Mouse (Mus musculus) skeletal muscle tissue, adult 2 months (tissue): ENCODE data around the gene Adm.
A peak's percentile ranks its signal among the peaks of the same experiment; 100 is the strongest.
"Not testable (repeated sequence)": the region's sequence is repeated elsewhere in the genome, so short reads cannot be mapped to it uniquely, and the experiment has no call there.

Experiments
- DNase-seq: peaks from one replicate; pipeline ENCODE4 v3.0.0-alpha.2; 2012; ENCODE audit warnings: low read depth, low spot score

Adm gene

DNA sequence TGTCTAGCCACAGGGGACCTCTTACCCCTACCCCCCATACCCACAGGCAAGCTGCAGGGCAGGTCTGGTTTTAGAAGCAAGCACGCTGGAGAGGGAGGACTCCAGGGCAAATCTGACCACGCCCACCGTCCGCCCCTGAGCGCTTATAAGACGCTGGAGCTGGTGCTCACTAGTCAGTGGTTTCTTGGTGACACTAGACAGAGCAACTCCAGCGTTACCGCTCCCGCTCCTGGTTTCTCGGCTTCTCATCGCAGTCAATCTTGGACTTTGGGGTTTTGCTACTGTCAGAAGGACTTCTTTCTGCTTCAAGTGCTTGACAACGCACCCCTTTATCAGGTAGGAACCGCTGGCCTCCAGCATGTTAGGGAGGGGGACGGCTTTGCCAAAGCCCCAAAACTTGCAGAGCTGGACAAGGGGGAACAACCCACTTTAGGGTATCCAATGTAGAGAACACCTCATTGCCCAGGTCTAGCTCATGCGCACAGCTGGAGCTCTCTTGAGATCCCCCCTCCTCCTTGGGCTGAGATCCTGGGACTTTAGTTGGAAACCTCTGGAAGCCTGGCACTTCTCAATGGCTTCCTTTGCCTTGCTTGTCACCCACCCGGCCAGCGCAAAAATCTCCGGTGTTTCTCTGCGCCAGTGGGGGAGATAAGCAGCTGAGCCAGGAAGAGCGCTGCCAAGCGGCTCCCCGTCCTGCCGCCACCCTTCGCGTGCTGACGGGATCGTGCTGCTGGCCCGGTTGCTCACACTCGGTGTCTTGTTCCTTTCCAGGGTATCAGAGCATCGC is at the start of gene Adm:
Gene Adm (plus strand): TSS at position 176 of the 787 bp plus-strand sequence.
- peak; percentile 79 for DNase-seq

DNA sequence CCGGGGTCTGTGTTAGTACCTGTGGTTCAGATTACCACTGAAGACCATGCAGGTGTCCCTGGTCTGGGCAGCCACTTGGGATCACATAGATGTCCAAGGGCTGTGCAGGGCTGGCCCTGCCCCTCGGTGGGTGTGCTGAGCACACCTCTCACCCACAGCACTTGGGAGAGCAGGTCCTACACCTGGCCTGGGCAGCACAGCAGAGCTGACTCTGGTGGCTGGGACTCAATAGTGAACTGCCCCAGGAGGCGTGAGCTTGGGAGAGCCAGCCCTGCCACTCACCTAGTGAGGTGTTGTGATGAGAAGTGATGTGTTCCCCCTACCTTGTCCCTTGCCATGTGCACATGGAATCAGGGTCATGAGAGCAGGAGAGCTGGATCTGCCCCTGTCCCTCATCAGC is 43.8 kb upstream of the Adm start:
- no peak for DNase-seq

DNA sequence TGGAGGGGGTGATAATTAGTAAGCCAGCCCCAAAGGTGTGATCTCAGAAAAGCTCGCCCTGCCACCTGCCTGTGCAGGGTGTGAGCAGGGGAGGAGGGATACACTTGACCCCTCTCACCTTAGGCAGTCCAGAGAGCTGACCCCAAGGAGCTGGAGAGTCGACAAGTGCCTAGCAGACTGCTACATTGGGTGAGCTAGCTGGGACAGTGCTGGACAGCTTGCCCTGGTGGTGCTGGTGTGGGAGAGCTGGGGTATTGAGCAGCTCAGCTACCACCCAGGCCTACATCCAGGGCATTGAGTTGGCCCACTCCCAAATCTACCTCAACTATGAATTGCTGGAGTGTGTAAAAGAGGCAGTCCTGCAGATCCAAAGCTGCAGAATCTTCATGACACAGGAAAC is 43.3 kb upstream of the Adm start:
- no peak for DNase-seq

DNA sequence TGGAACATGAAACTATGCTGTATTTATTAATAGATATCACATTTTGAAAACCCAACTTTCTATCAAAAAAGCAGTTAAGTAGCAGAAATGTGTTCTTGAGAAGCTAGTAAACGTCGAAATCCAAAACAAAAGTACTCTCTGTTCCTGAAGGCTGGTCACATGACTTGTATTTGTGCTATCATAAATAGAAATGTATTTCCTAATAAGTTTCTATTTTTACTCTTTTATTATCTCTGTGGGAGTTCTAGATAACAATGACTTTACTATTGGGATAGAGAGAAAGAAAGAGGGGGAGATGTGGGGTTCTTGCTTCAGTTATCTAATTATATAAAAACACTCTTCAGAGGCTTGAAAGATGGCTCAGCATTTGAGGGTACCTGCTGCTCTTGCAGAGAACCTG is 42.2 kb upstream of the Adm start:
- peak; percentile 18 for DNase-seq

DNA sequence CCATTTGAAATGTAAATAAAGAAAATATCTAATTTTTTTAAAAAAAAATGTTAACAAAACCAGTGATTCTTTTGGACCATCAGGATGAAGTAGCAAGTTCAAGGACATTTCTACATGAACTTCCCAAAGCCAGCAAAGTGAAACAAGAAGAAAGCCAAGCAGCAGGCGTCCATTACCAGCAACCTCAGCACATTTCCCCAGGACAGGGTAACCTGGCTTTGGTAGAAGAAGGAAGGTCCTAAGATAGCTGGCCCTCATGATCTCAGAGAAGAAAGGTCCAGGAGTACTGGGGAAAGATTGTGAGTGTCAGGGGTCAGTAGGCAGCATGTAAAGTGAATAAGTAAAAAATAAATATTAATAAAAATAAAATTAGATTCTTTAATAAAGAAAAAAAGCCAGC is 39.7 kb upstream of the Adm start:
- DNase-seq, result no peak

DNA sequence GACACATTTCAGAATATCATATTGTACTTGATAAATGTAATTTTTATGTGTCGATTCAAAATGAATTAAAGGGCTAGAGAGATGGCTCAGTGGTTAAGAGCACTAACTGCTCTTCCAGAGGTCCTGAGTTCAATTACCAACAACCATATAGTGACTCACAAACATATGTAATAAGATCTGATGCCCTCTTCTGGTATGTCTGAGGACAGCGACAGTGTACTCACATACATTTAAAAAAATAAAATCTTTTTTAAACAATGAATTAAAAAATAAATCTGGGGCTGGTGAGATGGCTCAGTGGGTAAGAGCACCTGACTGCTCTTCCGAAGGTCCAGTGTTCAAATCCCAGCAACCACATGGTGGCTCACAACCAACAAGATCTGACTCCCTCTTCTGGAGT is 33.5 kb upstream of the Adm start:
- not testable (repeated sequence) for DNase-seq

DNA sequence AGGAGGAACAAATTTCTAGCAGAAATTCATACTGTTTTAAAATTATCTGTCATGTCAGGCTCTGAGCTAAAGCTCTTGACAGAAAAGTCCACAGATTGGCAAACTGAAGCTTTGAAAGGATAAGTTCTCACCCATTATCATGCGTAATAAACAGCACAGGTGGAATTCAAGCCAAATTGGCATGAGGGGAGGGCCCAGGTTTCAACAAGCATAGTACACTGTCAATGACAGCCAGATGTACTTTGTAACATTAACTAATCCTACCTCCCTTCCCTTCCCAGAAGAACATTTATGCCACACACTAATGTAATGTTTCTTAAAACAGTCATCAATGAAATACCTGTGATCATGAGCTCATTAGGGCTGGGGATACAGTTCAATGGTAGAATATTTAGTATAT is 30.3 kb upstream of the Adm start:
- DNase-seq, result no peak

DNA sequence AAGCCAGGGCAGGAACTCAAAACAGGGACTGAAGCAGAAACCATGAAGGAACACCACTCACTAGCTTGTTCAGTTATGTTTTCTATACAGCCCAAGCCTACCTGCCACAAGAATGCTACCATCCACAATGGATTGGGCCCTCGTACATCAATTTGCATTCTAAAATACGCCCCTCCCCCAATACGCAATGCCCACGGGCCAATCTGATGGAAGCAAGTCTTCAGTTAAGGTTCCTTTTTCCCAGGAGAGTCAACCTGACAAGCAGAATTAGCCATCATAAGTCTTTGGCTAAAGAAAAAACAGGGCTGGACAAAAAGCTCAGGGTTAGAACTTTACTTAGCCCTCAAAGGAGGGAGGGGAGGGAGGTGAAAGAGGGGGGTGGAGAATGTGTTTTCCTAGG is 22.0 kb upstream of the Adm start:
- no peak for DNase-seq

DNA sequence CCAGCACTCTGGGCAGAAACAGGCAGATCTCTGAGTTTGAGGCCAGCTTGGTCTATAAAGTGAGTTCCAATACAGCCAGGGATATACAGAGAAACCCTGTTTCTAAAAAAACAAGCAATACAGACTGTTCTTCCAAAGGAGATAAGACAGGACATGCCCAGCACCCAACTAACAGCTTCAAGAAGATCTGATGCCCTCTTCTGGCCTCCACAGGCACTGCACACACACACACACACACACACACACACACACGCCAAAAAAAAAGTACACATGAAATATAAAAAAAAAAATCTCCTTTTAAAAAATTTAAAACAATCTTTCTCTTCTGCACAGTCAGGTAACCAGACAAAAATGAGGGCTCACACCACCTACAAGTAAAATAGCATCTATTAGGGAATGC is 20.6 kb upstream of the Adm start:
- no peak for DNase-seq

DNA sequence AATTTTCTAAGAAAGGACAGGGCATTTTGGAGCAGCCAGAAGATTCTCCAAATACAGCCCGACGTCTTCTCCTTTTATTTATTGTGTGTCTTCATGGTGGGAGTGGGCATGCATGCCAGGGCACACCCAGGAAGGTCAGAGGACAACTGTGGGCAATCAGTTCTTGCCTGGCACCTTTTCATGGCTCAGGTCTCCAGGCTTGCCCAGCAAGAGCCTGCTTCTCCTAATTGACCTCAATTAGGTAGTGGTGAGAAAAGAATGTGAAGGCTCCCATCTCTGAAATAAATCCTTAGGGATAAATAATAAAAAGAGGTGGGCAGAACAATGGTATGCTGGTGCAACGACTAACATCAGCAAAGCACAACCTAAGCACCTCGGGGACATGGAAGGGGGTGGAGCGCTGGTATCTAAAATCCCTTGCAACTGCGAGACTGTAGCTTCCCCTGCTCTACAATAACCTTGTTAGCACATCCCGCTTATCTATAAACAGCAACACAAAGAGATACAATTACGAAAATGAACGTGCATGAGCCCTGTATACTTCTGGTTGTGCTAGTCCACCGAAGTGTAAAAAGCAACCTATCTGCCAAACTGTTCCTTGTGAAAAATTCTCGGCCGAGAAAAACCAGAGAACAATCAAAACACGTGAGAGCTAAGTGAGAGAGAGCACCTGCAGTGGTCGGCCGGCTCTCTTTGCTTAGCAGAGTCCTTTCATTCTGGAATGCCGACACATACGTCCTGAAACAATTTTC is 13.9 kb upstream of the Adm start:
- DNase-seq, result no peak

DNA sequence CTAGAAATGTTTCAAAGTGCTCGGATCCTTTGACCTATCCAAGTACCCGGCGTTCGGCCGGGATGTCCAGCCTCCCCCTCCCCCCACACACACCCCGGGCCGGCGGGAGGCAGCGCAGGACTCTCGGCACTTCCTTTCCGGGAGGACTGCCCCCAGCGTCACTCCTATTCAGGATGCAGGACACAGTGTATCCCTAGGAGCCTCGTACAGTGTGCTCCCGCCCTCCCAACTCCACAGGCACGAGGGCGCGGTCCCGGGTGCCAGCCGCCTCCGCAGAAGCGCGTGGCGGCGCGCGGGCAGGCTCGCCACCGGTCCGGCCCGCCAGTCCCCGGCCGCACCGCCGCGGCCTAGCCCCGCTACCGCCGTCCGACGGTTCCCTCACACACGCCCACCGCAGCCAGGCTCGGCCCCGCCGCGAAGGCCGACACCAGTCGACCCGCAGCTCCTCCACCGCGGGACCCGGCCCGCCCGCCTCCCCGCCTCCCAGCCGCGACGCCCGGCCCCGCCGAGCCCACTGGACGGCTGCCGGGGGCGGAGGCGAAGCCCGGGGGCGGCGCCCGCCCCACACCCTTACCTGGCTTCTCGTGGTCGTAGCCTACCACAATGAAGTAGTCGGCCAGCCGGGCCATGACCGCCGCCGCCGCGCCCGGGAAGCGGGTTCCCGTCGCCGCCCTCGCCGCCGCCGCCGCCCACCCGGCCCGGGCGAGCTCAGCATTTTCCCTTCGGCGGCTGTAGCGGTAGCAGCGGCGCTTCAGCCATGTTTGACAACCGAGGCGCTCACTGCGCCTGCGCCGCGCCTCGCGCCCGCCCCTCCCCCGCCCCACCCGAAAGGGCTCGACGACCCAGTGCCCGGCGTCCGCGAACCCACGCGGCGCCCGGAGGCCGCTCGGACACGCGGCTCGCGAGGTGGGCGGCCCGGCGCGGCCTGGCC is 13.1 kb upstream of the Adm start, which contains the start of gene Sbf2:
Gene Sbf2 (minus strand): TSS at position 790 of the 931 bp plus-strand sequence.
- peak; percentile 72 for DNase-seq

DNA sequence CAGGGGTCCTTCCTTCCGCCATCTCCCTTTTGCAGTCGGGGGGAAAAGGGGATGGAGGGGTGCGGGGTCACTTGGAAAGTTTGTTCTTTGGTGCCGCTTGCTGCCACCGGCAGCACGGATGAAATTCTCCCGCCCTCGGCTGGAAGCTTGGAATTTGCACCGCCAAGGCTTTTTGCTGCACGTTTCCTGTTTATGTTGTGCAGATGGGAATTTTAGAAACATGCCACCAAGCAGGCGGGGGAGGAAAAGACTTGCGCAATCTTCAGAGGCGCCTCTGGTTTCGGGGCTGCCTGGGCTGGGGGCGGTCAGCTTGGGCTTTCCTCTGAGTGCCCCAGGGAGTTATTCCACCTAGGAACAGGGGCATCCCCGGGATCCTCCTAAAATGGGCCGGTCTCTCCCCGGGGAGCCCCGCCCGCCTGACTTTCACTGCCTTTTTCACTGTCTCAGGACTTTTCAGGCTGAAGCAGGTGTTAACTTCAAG is 12.3 kb upstream of the Adm start:
- no peak for DNase-seq

DNA sequence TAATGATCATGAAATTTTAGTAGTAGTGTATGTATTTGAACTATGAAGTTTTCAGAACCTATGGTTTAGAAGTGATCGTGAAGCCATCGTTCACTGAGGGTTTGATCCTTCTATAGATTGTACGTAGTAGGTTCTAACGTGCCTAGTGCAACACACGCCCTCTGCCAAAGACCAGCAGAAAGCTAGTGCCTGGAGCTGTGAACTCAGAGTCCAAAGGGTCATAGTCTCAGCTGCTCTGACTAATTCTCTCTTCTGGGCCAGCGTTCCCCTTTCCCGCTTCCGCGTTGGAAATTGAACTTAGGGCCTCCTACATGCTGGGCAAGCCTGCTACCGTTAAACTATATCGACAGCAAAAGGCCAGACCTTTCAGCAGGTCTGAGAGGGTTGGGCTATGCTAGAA is 11.7 kb upstream of the Adm start:
- DNase-seq, result no peak

DNA sequence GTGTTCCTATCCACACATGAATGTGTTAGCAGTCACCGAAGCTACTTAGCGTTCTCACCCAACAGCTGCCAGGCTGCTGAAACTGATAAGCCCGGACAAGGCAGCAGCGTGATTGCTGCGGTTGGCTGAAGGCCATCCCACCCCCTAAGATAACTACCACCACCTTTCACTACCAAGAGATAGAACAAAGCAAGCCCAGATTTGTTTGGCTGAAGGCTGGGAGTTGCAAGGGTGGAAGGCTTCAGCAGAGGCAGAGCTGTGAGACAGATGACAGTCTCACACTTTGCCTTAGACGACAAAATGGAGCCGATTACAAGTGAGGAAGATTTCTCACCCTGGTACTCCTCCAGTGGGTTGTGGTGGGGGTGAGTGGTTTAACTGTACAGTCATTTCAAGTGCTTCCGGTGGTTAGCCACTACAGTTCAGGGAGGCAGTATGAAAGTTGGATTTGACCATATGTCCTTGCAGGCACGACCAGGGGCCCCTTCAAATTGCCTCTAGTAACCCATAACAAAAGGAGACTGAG is 8.3 kb upstream of the Adm start:
- DNase-seq, result no peak

DNA sequence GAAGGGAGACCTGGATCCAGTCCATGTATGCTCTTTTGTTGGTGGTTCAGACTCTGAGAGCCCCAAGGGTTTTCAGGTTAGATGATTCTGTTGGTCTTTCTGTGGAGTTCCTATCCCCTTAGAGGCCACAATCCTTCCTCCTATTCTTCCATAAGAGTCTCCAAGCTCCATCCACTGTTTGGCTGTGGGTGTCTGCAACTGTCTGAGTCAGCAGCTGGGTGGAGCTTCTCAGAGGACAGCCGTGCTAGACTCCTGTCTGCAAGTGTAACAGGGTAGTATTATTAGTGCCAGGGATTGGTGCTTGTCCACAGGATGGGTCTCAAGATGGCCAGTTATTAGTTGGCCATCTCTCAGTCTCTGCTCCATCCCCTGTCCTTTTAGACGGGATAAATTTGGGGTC is 3.4 kb upstream of the Adm start:
- no peak for DNase-seq

DNA sequence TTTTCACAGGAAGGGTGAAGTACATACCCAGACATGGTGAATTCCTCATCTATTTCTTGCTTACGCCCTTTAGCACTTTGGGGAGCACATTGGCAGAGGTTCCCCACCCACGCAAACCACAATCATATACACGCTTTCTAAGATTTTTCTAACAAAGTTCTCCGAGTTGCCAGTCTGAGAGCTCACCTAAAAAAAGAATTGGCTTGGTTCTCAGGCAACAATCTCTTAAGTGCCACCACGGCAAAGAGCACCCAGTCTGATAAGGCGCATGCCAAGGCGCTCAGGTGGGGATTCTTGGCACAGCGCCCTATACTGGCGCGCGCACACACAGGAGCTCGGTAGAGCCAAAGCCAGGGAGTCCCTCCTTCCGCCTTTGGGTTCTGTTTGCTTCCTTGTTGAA is 2.5 kb upstream of the Adm start:
- no peak for DNase-seq

DNA sequence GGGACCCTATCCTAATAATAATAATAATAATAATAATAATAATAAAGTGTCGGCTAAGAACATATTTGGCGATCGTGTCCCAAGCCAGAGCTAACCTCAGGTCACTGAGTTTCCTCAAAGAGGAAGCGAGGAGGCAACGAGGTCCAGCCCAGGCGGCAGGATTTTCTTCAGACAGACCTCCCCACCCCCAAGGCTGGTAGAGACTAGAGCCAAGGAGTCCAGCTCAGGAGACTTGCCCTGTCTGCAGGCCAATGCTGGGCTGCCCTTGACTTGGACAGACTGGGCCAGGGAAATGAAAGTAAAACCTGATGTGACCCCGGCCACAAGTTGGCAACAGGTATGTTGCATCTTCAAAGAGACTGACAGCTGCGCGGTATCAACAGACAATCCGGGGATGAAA is 2.0 kb upstream of the Adm start:
- DNase-seq, result no peak

DNA sequence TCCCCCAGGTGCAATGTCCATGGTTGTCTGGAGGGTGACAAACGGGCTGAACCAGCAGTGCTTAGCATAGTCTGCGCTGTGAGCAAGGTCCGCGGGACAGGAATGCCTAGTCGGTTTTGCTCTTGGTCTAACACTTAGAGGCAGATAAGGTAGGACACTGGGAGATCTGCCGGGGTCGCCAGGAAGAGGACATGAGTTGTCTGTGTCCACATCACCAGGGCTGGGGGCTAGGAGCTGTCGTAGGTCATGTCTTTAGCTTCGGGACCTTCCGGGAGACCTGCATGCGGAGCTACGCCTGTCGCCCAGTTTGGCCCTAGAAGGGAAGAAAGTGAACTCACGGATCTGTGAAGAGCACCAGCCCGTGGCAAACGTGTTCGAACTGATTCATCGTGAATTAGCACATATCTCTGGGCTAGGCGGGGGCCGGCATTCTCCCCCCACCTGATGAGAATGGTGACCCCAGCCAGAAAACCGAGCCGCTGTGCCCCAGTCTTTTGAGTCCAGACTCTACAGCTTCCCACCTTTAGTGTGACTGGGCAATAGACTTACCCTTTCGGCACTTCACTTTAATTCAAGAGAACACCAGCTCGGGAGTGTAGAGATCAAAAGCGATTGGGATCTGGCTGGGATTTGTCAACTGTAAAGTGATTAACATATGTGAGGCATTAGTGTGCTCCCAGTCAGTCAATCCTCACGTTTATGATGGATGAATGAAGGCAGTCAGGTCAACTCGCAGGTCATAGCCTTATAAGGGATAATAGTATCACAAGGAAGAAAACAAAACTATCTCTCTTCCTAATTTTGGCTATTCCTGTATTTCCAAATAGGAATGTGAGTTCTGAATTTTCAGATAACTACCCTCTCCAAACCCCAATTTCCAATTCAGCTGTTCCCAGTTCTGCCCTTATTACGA is 1.0 kb upstream of the Adm start:
- no peak for DNase-seq

DNA sequence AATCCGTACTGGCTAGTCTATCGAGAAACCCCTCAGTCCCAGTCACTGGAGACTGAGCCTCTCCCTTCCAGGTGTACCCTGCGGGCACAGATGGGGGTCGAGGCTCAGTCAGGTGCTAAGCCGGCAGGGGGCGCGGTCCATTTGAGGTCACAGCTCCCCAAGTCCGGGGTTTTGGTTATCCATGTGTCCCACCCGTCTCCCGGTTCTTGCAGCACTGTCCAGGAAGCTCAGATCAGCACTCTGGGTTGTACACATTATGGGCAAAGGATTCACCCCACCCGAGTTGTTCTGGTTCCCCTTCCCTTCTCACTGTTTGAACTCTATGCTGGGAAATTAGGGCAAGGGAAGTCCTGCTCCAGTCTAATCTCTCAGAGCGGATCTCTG is 370 bp upstream of the Adm start:
- DNase-seq, result no peak

DNA sequence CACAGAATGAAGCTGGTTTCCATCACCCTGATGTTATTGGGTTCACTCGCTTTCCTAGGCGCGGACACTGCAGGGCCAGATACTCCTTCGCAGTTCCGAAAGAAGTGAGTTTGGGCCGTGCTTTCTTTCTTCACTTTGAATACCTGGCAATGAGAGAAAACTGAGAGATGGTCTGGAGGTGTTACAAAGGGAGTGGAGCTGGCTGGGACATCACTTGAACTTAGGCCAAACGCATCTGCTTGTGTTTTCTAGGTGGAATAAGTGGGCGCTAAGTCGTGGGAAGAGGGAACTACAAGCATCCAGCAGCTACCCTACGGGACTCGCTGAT is 776 bp downstream of the Adm start:
- no peak for DNase-seq
